Mouse (Mus musculus): ENCODE results near the gene Gm10306. TPM values are rescaled to one million over a fixed set of nuclear protein-coding genes. Genes with fewer than 3 reads are reported as not detected.

The Gm10306 gene
- total and polyA plus RNA-seq, 2 experiments: not detected

- Histone ChIP-seq H3K79me2 (ENCODE audit: control insufficient read depth, insufficient read depth, low read length) (no peaks in the 10 kb centered on the region; the same call in 1 of the 2 replicates), H3K36me3 (ENCODE audit: control insufficient read depth, insufficient read depth, low read length) (peaks cover 3% of the 10 kb centered on the region; the same call in 1 of the 2 replicates), H3K9ac (ENCODE audit: low read depth, low read length) (no peak overlapping the region), H3K4me1 (ENCODE audit: control insufficient read depth, insufficient read depth, low read length) (no peaks in the 10 kb centered on the region; the same call in 1 of the 2 replicates), H3K27ac (replicated peaks; ENCODE audit: insufficient read depth, low read depth, low read length) (no peak overlapping the region), H3K27me3 (ENCODE audit: control insufficient read depth, insufficient read depth, low read length) (no peaks in the 10 kb centered on the region), H3K4me3 (ENCODE audit: insufficient read depth, low read depth, low read length) (no peak overlapping the region)
- no peak for DNase-seq (ENCODE audit: extremely low read depth, low read depth, low spot score)
- no peak for TF ChIP-seq POLR2A (IDR thresholded peaks at IDR 0.05; ENCODE audit: extremely low read depth, insufficient read depth, low read length)
- no peak for TF ChIP-seq CTCF (IDR thresholded peaks at IDR 0.05; ENCODE audit: low read depth, low read length)
Measured at GRCm38 (mm10) chr4:94533205-94533604, 23.1 kb upstream of the Gm10306 start.

GRCm38 (mm10) chr4:94543041-94543440, 13.3 kb upstream of the Gm10306 start:
- no peaks in the 10 kb centered on the region for H3K4me1 ChIP-seq (ENCODE audit: control insufficient read depth, insufficient read depth, low read length)
- 91% methylated on average over 4 of the region's 4 CpGs for WGBS
- H3K36me3 ChIP-seq (ENCODE audit: control insufficient read depth, insufficient read depth, low read length): peaks cover 24% of the 10 kb centered on the region
- no peak for TF ChIP-seq POLR2A (IDR thresholded peaks at IDR 0.05; ENCODE audit: extremely low read depth, insufficient read depth, low read length)
- no peak for TF ChIP-seq CTCF (IDR thresholded peaks at IDR 0.05; ENCODE audit: low read depth, low read length)
- no peak overlapping the region for H3K27ac ChIP-seq (replicated peaks; ENCODE audit: insufficient read depth, low read depth, low read length)
- H3K4me3 ChIP-seq (ENCODE audit: insufficient read depth, low read depth, low read length): no peak overlapping the region
- no peaks in the 10 kb centered on the region for H3K27me3 ChIP-seq (ENCODE audit: control insufficient read depth, insufficient read depth, low read length)
- no peak for DNase-seq (ENCODE audit: extremely low read depth, low read depth, low spot score)
- no peak overlapping the region for H3K9ac ChIP-seq (ENCODE audit: low read depth, low read length)
- H3K79me2 ChIP-seq (ENCODE audit: control insufficient read depth, insufficient read depth, low read length): peaks cover 3% of the 10 kb centered on the region; the same call in 1 of the 2 replicates

- Histone ChIP-seq H3K4me1 (ENCODE audit: control insufficient read depth, insufficient read depth, low read length) (no peaks in the 10 kb centered on the region), H3K36me3 (ENCODE audit: control insufficient read depth, insufficient read depth, low read length) (peaks cover 22% of the 10 kb centered on the region), H3K4me3 (ENCODE audit: insufficient read depth, low read depth, low read length) (no peak overlapping the region), H3K79me2 (ENCODE audit: control insufficient read depth, insufficient read depth, low read length) (no peaks in the 10 kb centered on the region; the same call in 1 of the 2 replicates), H3K27ac (replicated peaks; ENCODE audit: insufficient read depth, low read depth, low read length) (no peak overlapping the region), H3K9ac (ENCODE audit: low read depth, low read length) (no peak overlapping the region), H3K27me3 (ENCODE audit: control insufficient read depth, insufficient read depth, low read length) (no peaks in the 10 kb centered on the region)
- TF ChIP-seq POLR2A (IDR thresholded peaks at IDR 0.05; ENCODE audit: extremely low read depth, insufficient read depth, low read length) (no peak), CTCF (IDR thresholded peaks at IDR 0.05; ENCODE audit: low read depth, low read length) (no peak)
- WGBS: 85% methylated on average over 7 of the region's 7 CpGs
- no peak for DNase-seq (ENCODE audit: extremely low read depth, low read depth, low spot score)
Measured at GRCm38 (mm10) chr4:94544321-94544720, 12.0 kb upstream of the Gm10306 start.

GRCm38 (mm10) chr4:94554955-94555494, 1.3 kb upstream of the Gm10306 start:
- 91% methylated on average over 5 of the region's 5 CpGs for WGBS
- no peaks in the 10 kb centered on the region for H3K27me3 ChIP-seq (ENCODE audit: control insufficient read depth, insufficient read depth, low read length)
- H3K36me3 ChIP-seq (ENCODE audit: control insufficient read depth, insufficient read depth, low read length): peaks cover 2% of the 10 kb centered on the region; the same call in 1 of the 2 replicates
- no peak overlapping the region for H3K4me3 ChIP-seq (ENCODE audit: insufficient read depth, low read depth, low read length)
- TF ChIP-seq POLR2A (IDR thresholded peaks at IDR 0.05; ENCODE audit: extremely low read depth, insufficient read depth, low read length) (no peak), CTCF (IDR thresholded peaks at IDR 0.05; ENCODE audit: low read depth, low read length) (no peak)
- peaks cover 14% of the 10 kb centered on the region; the same call in 1 of the 2 replicates for H3K4me1 ChIP-seq (ENCODE audit: control insufficient read depth, insufficient read depth, low read length)
- no peak overlapping the region for H3K9ac ChIP-seq (ENCODE audit: low read depth, low read length)
- DNase-seq (ENCODE audit: extremely low read depth, low read depth, low spot score): no peak
- H3K27ac ChIP-seq (replicated peaks; ENCODE audit: insufficient read depth, low read depth, low read length): no peak overlapping the region
- peaks cover 7% of the 10 kb centered on the region; the same call in 1 of the 2 replicates for H3K79me2 ChIP-seq (ENCODE audit: control insufficient read depth, insufficient read depth, low read length)

GRCm38 (mm10) chr4:94557145-94557544, 799 bp downstream of the Gm10306 start:
- H3K27ac ChIP-seq (replicated peaks; ENCODE audit: insufficient read depth, low read depth, low read length): no peak overlapping the region
- peaks cover 18% of the 10 kb centered on the region; the same call in 1 of the 2 replicates for H3K4me1 ChIP-seq (ENCODE audit: control insufficient read depth, insufficient read depth, low read length)
- no peaks in the 10 kb centered on the region for H3K36me3 ChIP-seq (ENCODE audit: control insufficient read depth, insufficient read depth, low read length)
- TF ChIP-seq POLR2A (IDR thresholded peaks at IDR 0.05; ENCODE audit: extremely low read depth, insufficient read depth, low read length) (no peak), CTCF (IDR thresholded peaks at IDR 0.05; ENCODE audit: low read depth, low read length) (no peak)
- H3K9ac ChIP-seq (ENCODE audit: low read depth, low read length): no peak overlapping the region
- H3K27me3 ChIP-seq (ENCODE audit: control insufficient read depth, insufficient read depth, low read length): no peaks in the 10 kb centered on the region
- no peak for DNase-seq (ENCODE audit: extremely low read depth, low read depth, low spot score)
- peak overlapping the region; percentile 100; the same call in 1 of the 2 replicates for H3K4me3 ChIP-seq (ENCODE audit: insufficient read depth, low read depth, low read length)
- peaks cover 7% of the 10 kb centered on the region; the same call in 1 of the 2 replicates for H3K79me2 ChIP-seq (ENCODE audit: control insufficient read depth, insufficient read depth, low read length)
- WGBS: 64% methylated on average over 7 of the region's 7 CpGs

GRCm38 (mm10) chr4:94559266-94559665, 2.9 kb downstream of the Gm10306 start:
- Histone ChIP-seq H3K27me3 (ENCODE audit: control insufficient read depth, insufficient read depth, low read length) (no peaks in the 10 kb centered on the region), H3K27ac (replicated peaks; ENCODE audit: insufficient read depth, low read depth, low read length) (no peak overlapping the region), H3K4me3 (ENCODE audit: insufficient read depth, low read depth, low read length) (no peak overlapping the region), H3K79me2 (ENCODE audit: control insufficient read depth, insufficient read depth, low read length) (0 out of 2 replicates have a peak, but pooled peaks cover 5% of the 10 kb centered on the region), H3K36me3 (ENCODE audit: control insufficient read depth, insufficient read depth, low read length) (no peaks in the 10 kb centered on the region), H3K4me1 (ENCODE audit: control insufficient read depth, insufficient read depth, low read length) (peaks cover 18% of the 10 kb centered on the region; the same call in 1 of the 2 replicates), H3K9ac (ENCODE audit: low read depth, low read length) (no peak overlapping the region)
- 53% methylated on average over 2 of the region's 2 CpGs for WGBS
- TF ChIP-seq CTCF (IDR thresholded peaks at IDR 0.05; ENCODE audit: low read depth, low read length) (no peak), POLR2A (IDR thresholded peaks at IDR 0.05; ENCODE audit: extremely low read depth, insufficient read depth, low read length) (no peak)
- DNase-seq (ENCODE audit: extremely low read depth, low read depth, low spot score): no peak

Measured in liver, adult 2 months (tissue).